Mouse (Mus musculus) mature B cell (primary cell): ENCODE measurements around the gene Tmem239.
"Not testable (repeated sequence)": the region's sequence is repeated elsewhere in the genome, so short reads cannot be mapped to it uniquely, and the experiment has no call there.

Experiments
- in situ Hi-C: fragments of 300-500 bp; cut with MboI; formaldehyde crosslinking; loops from 2 replicates; pipeline ENCODE4 v1.14.3; 2019

Gene Tmem239

GRCm38 (mm10) chr2:130406178-130406577, at the start of gene Tmem239:
Gene Tmem239 (plus strand): TSS chr2:130406478.
- in situ Hi-C loops: no loop called here

- in situ Hi-C loops: no loop called here
Observed at GRCm38 (mm10) chr2:130357551-130357950, 48.7 kb upstream of the Tmem239 start.

- in situ Hi-C loops: no loop called here
Observed at GRCm38 (mm10) chr2:130358852-130359251, 47.4 kb upstream of the Tmem239 start.

- in situ Hi-C loops: no loop called here
Observed at GRCm38 (mm10) chr2:130362511-130363026, 43.7 kb upstream of the Tmem239 start.

GRCm38 (mm10) chr2:130365211-130366094, 40.8 kb upstream of the Tmem239 start:
- in situ Hi-C loops: no loop called here

GRCm38 (mm10) chr2:130367386-130367785, 38.9 kb upstream of the Tmem239 start:
- in situ Hi-C loops: no loop called here

- in situ Hi-C loops: not testable (repeated sequence)
Observed at GRCm38 (mm10) chr2:130373026-130373425, 33.3 kb upstream of the Tmem239 start.

GRCm38 (mm10) chr2:130374951-130375350, 31.3 kb upstream of the Tmem239 start:
- in situ Hi-C loops: no loop called here

- in situ Hi-C loops: no loop called here
Observed at GRCm38 (mm10) chr2:130383205-130383604, 23.1 kb upstream of the Tmem239 start.

GRCm38 (mm10) chr2:130383895-130384294, 22.4 kb upstream of the Tmem239 start:
- in situ Hi-C loops: no loop called here

- in situ Hi-C loops: no loop called here
Observed at GRCm38 (mm10) chr2:130386212-130386611, 20.1 kb upstream of the Tmem239 start.

- in situ Hi-C loops: no loop called here
Observed at GRCm38 (mm10) chr2:130388796-130389195, 17.5 kb upstream of the Tmem239 start.

GRCm38 (mm10) chr2:130390993-130391625, 15.2 kb upstream of the Tmem239 start:
- in situ Hi-C loops: no loop called here

- in situ Hi-C loops: no loop called here
Observed at GRCm38 (mm10) chr2:130392836-130393235, 13.4 kb upstream of the Tmem239 start.

GRCm38 (mm10) chr2:130395696-130396095, 10.6 kb upstream of the Tmem239 start:
- in situ Hi-C loops: no loop called here

GRCm38 (mm10) chr2:130397186-130397985, 8.9 kb upstream of the Tmem239 start, which contains the start of gene Cpxm1:
Gene Cpxm1 (minus strand): TSS chr2:130397574.
- in situ Hi-C loops: no loop called here

- in situ Hi-C loops: no loop called here
Observed at GRCm38 (mm10) chr2:130398091-130398490, 8.2 kb upstream of the Tmem239 start.

GRCm38 (mm10) chr2:130400046-130400445, 6.2 kb upstream of the Tmem239 start:
- in situ Hi-C loops: no loop called here

- in situ Hi-C loops: no loop called here
Observed at GRCm38 (mm10) chr2:130401891-130402290, 4.4 kb upstream of the Tmem239 start.

- in situ Hi-C loops: no loop called here
Observed at GRCm38 (mm10) chr2:130404939-130405338, 1.3 kb upstream of the Tmem239 start, which contains the start of the genes Gm28372 and 1700020A23Rik. Gene Gm28372 (plus strand): TSS chr2:130405239. Gene 1700020A23Rik (plus strand): TSS chr2:130405259.

- in situ Hi-C loops: no loop called here
Observed at GRCm38 (mm10) chr2:130408194-130408593, 1.9 kb downstream of the Tmem239 start.
